Mouse (Mus musculus) embryonic facial prominence, embryonic 10.5 days (tissue): ENCODE data around the gene Podn. TPM values are rescaled to one million over a fixed set of nuclear protein-coding genes. Genes with fewer than 3 reads are reported as not detected.

ENCODE experiments used
- DNase-seq: peaks from one replicate; pipeline ENCODE4 v3.0.0-alpha.2; 2017; ENCODE audit warnings: low spot score
- H3K27ac ChIP-seq: fragments of 300-500 bp; sonication (generic); replicated peaks from 2 replicates; pipeline ENCODE4 v1.5.1; 2016; ENCODE audit warnings: mild to moderate bottlenecking
- H3K27me3 ChIP-seq: fragments of 300-500 bp; sonication (generic); replicated peaks from 2 replicates; pipeline ENCODE4 v1.6.1; 2016; ENCODE audit warnings: low read depth, mild to moderate bottlenecking; ENCODE audit not compliant: poor library complexity, severe bottlenecking
- H3K36me3 ChIP-seq: fragments of 300-500 bp; sonication (generic); replicated peaks from 2 replicates; pipeline ENCODE4 v1.6.1; 2016; ENCODE audit warnings: mild to moderate bottlenecking, moderate library complexity
- H3K4me1 ChIP-seq: fragments of 300-500 bp; sonication (generic); 2 replicates; pipeline ENCODE4 v1.6.1; 2016
- H3K4me3 ChIP-seq: fragments of 300-500 bp; sonication (generic); 2 replicates; pipeline ENCODE4 v1.5.1; 2016; ENCODE audit warnings: mild to moderate bottlenecking, moderate library complexity
- H3K9me3 ChIP-seq: fragments of 300-500 bp; sonication (generic); 2 replicates; pipeline ENCODE4 v1.6.1; 2016; ENCODE audit warnings: mild to moderate bottlenecking
- WGBS: fragments of 180-500 bp; shearing (Covaris S2); methylation state at CpG from one replicate; pipeline ENCODE4 v1.1.7; 2016; 5-methylcytosine and 5-hydroxymethylcytosine counted together
- polyA plus RNA-seq: library from polyadenylated mRNA; unstranded; fragments of >200 nt; fragmentation: Nextera tagmentation; extraction: Ambion mirVana; gene quantifications from 2 replicates; pipeline ENCODE4 v1.2.1, GENCODE M21; 2016

Podn gene
- polyA plus RNA-seq, 1 experiment from 2014 or later = 0.05 TPM

DNA sequence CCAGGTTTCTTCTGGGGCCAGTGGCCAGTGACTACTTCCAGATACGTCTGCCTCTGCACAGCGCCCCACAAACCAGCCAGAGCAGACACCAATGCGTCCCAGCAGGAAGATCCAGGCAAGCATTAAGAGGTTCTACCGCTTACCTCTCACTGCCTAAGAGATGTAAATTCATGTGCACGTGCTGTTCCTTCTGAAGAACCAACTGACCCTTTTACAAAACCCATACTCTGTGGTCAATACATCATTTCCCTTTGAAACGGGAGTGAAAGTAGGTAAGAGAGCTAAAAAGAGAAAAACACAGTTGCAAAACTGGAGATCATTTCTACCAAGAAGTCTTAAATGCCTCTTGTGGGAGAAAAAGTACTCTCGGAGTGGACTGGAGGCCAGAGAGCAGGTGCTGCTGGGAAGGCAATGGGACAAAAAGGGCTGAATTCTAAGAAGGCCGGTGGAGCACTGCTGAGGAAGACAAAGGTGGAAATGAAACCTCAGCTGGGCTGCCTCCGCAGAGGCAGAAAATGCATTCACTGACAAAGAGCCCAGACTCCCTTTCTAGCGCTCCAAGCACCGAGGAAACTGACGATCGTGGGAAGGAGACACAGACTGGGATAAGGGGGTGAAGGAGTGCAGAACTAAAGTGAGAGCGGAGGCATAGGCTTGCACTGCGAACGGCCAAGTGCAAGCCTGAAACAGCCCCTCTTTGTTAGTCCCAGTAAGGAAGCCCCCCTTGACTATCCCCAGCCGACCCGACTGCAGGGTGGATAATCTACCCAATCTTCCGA lies 36.5 kb downstream of the Podn start:
- H3K36me3 ChIP-seq = peaks cover 83% of the 10 kb centered on the region
- no peaks in the 10 kb centered on the region for H3K27me3 ChIP-seq
- H3K4me1 ChIP-seq = peaks cover 3% of the 10 kb centered on the region; the same call in 1 of the 2 replicates
- 0 out of 2 replicates have a peak overlapping the region, but pooled peaks have one; percentile 36 for H3K27ac ChIP-seq
- 60% methylated on average over 19 of the region's 19 CpGs for WGBS
- H3K9me3 ChIP-seq = no peaks in the 10 kb centered on the region
- DNase-seq = no peak
- no peak overlapping the region for H3K4me3 ChIP-seq

DNA sequence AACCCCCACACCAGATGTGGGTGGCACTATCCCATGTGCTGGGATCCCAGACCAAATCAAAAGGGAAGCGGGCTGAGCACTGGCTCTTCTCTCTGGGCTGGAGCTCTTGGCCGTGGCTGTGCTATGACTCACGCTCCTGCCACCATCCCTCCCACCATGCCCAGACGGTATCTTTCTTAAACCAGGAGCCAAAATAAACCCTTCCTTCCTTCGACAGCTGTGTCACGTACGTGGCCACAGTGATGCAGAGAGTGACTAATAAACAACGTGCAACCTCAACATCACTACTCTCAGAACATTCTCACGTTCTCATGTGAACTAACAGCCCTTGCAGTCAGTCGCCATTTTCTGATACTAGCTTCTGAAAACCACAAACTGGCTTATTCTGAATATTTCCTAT lies 38.1 kb downstream of the Podn start:
- Histone ChIP-seq H3K36me3 (peaks cover 85% of the 10 kb centered on the region), H3K9me3 (no peaks in the 10 kb centered on the region), H3K27ac (no peak overlapping the region), H3K4me1 (peaks cover 3% of the 10 kb centered on the region; the same call in 1 of the 2 replicates), H3K27me3 (no peaks in the 10 kb centered on the region), H3K4me3 (no peak overlapping the region)
- no peak for DNase-seq
- 92% methylated on average over 10 of the region's 10 CpGs for WGBS

DNA sequence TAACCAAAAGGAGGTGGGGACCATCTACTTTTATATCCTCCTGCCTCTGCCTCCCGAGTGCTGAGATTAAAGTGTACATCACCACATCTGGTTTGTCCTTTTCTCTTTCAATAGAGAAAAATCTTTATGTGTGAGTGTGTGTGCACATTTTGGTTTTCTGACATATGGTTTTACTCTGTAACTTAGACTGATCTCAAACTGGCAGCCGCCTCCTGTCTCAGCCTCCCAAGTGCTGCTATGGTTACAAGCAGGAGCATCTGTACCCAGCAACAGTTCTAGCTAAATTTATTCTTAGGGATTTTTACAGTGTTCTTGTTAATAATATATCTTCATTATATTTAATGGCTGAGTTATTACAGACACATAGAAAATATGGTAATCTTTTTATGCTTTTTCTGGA lies 39.0 kb downstream of the Podn start:
- Histone ChIP-seq H3K4me1 (peaks cover 3% of the 10 kb centered on the region; the same call in 1 of the 2 replicates), H3K4me3 (no peak overlapping the region), H3K27ac (no peak overlapping the region), H3K36me3 (peaks cover 83% of the 10 kb centered on the region), H3K27me3 (no peaks in the 10 kb centered on the region), H3K9me3 (no peaks in the 10 kb centered on the region)
- WGBS = 88% methylated on average over 2 of the region's 2 CpGs
- DNase-seq = no peak

DNA sequence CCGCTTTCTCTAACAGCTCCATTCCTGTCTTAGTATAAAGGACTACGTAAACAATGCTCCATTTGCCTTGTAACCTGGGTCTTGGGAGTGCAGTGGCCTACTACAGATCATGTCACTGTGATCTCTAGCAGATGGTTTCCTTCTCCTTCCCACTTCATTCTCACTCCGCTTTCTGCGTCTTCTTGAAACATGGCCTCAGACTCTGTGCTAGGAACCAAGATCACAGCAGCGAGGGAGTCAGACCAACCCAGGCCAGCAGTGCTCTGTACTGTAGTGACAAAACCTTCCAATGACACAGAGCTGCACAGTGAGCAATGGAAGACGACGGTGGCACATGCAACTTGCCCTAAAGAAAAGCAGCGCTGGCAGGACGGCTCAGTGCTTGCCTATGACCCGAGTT lies 40.4 kb downstream of the Podn start:
- no peaks in the 10 kb centered on the region for H3K9me3 ChIP-seq
- no peak overlapping the region for H3K4me3 ChIP-seq
- H3K4me1 ChIP-seq = peaks cover 3% of the 10 kb centered on the region; the same call in 1 of the 2 replicates
- WGBS = 94% methylated on average over 10 of the region's 10 CpGs
- no peak overlapping the region for H3K27ac ChIP-seq
- peaks cover 84% of the 10 kb centered on the region for H3K36me3 ChIP-seq
- no peaks in the 10 kb centered on the region for H3K27me3 ChIP-seq
- no peak for DNase-seq

DNA sequence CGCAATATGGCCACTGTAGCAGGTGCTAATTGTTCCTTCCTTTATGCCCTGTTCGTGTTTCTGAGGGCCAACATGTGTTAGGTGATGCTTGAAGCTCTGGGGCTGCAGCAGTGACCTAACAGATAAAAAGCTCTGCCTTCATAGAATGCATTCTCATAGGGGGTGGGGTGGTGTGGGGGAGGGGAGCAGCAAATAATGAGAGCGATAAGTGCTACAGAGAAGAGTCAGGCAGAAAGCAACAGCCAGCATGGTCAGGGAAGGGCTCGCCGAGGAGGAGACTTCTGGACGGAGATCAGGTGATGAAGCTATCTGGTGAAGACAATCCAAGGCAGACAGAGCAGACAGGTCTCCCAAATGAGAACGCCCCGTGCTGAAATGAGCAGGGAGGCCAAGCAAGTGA lies 43.6 kb downstream of the Podn start:
- Histone ChIP-seq H3K27ac (no peak overlapping the region), H3K4me1 (no peaks in the 10 kb centered on the region), H3K27me3 (no peaks in the 10 kb centered on the region), H3K36me3 (peaks cover 88% of the 10 kb centered on the region), H3K4me3 (no peak overlapping the region), H3K9me3 (no peaks in the 10 kb centered on the region)
- 89% methylated on average over 8 of the region's 8 CpGs for WGBS
- no peak for DNase-seq

DNA sequence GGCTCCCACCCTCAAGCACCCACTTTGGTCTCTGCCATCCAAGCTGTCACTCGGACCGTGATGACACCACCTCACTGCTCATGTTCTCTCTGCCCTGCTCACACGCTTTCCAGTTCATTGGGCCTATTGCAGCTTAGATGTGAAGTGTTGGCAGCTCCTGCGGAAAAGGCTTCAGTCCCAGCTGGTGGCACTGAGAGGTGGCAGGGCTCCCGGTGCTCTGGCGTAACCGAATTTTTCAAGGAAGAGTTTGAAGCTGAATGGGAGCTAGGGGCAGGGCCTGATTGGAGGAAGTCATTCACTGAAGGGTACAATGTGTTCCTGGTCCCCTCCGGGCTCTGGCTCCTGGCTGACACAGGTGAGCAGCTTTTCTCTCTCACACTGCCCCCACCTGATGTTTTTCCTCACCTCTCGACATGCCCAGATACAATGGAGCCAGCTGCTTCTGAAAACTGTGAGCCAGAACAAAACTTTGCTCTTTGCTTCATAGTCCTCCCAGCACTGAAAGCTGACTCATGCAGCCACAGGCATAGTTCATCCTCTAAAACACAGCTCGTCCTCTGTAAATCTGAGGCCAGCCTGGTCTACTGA lies 44.5 kb downstream of the Podn start:
- Histone ChIP-seq H3K4me1 (no peaks in the 10 kb centered on the region), H3K9me3 (no peaks in the 10 kb centered on the region), H3K27ac (no peak overlapping the region), H3K27me3 (no peaks in the 10 kb centered on the region), H3K4me3 (no peak overlapping the region), H3K36me3 (peaks cover 90% of the 10 kb centered on the region)
- DNase-seq = no peak
- 84% methylated on average over 10 of the region's 10 CpGs for WGBS

DNA sequence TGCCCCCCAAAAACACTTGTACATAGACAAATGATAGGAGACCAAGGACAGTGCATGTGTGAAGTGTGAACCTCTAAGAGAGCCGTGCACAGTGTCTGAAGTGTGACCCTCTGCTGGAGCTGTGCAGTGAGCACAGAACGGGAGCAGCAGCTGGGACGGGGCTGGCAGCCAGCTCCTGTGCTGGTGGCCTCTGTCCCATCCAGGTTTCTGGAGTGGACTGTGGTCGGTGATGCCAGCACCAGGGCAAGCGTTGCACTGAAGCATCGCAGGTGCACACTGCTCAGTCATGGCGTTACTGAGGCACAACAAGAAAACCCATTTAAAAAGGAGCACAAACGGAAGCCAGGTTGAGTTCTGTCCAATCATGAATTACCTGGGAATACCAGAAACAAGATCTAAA lies 50.1 kb downstream of the Podn start:
- no peaks in the 10 kb centered on the region for H3K27me3 ChIP-seq
- H3K27ac ChIP-seq = no peak overlapping the region
- peaks cover 78% of the 10 kb centered on the region for H3K36me3 ChIP-seq
- H3K4me1 ChIP-seq = peaks cover 3% of the 10 kb centered on the region; the same call in 1 of the 2 replicates
- no peak for DNase-seq
- no peak overlapping the region for H3K4me3 ChIP-seq
- H3K9me3 ChIP-seq = no peaks in the 10 kb centered on the region
- WGBS = 89% methylated on average over 8 of the region's 8 CpGs

DNA sequence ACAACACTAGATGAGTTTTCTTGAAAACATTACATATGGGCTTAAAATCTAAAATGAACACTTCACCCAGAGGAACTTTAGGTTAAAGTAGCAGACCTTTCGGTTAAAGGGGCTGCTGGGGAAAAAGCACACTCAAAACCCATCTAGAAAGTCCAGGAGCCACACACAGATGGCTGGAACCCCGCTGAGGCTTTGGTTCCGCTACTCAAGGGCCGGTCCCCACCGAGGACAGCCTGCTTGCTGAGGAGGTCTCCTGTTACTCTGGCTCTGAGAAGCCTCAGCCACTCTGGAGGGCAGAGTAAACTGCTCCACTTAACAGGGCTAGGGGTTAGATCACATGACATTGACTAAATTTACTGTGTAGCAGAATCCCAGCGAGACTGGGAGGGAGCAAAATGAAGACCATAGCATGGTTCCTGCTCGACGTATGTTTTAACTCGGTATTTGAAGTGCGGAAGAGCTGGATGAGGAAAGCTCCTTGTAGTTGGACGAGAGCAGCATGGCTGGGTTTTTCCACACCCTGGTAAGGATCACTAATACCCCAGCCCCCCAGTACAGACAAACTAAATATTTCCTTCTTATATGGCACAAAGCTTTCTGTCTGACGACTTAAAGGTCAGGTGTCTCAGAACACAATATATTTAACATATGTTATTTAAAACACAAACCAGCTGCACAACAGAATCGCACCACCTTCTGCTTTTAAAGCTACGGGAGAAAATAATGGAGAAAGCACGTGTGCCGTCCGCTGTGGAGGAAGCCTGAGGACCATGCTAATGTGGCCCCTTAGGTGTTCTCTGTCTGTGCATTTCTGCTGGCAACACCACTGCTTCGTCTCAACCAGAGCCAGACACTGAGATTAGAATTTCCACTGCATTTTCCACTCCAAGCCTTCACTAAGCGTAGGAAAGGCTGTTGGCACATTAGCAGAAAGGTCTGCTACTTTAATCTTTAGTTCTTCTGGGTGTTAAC lies 50.8 kb downstream of the Podn start:
- no peak for DNase-seq
- no peaks in the 10 kb centered on the region for H3K27me3 ChIP-seq

DNA sequence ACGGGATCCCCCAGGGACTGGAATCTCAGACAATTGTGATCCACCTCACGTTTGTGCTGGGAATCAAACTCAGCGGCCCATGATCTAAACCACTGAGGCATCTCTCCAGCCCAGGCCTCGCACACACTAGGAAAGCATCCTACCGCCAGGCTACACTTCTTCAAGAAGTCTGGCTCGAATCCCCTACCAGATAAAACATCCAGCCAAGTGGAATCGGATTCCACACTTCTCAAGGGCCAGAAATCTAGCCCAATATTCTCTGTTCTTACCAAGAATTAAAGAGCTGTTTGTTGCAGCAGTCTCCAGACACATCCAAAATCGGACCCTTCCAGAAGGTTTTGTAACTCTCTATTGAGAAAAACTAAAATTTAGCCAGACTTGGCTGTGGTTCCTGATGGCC lies 59.2 kb downstream of the Podn start:
- peaks cover 24% of the 10 kb centered on the region for H3K27me3 ChIP-seq
- no peaks in the 10 kb centered on the region for H3K9me3 ChIP-seq
- DNase-seq = no peak
- 82% methylated on average over 8 of the region's 8 CpGs for WGBS
- H3K36me3 ChIP-seq = peaks cover 4% of the 10 kb centered on the region
- no peak overlapping the region for H3K27ac ChIP-seq
- H3K4me1 ChIP-seq = peaks cover 14% of the 10 kb centered on the region
- no peak overlapping the region for H3K4me3 ChIP-seq

More for the DNA sequence above, 50.8 kb downstream of the Podn start:
- Histone ChIP-seq H3K4me3 (no peak overlapping the region), H3K27ac (no peak overlapping the region), H3K4me1 (peaks cover 3% of the 10 kb centered on the region; the same call in 1 of the 2 replicates), H3K9me3 (no peaks in the 10 kb centered on the region), H3K36me3 (peaks cover 71% of the 10 kb centered on the region)
- WGBS = 69% methylated on average over 19 of the region's 19 CpGs

DNA sequence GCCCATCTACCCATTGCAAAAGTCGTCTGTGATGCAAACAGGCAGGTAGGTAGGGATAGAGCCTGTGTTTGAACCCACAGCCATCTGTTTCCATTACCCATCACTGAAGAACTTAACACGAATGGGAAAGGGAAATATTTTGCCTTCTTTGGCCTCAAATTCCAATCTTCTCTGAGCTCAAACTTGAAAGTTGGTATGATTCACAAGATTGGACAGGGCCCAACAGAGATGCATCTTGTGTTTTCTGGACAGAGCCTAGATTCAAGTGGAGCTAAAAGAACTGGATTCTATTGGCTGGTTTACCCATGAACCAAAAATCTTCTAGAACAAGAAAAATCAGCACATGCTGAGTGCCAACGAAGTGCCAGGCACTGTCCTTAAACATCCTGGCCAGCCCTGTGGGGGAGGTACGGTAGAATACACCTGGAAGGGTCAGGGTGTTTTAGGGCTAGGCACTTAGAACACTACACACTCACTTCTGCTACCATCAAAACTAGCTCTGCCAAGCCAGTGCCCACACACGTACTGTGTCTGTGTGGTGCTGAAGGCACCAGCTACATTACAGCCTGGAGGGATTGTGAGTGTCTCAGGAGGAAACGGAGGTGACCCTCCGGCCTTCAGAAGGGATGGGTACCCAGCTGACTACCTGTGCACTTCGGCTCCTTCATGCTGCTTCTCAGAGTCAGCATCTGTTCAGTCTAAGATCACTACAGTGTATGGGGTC lies 63.0 kb downstream of the Podn start:
- WGBS = 79% methylated on average over 8 of the region's 8 CpGs

DNA sequence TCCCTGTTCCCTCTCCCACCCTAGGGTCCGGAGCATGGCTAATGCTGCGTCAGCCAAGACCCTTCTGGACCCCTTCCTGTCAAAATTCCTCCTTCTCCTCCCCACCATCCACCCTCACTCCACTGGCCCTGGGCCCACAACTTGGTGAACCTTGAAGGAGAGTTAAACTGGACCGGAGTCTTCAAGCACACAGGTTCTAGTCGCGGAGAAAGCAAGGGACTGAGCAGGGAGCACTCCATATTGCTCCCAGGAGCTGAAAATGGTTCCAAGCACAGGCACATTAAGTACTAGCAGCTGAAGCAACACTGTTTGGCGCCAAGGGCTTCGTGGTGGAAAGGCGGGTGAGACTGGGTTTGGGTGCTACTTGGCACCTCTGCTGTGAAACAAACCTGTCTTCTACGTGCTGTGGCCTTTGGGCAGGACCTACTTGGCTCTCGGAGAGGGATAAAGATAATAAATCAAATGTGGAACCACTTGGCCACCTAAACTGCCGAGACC lies 63.8 kb downstream of the Podn start:
- H3K36me3 ChIP-seq = no peaks in the 10 kb centered on the region
- DNase-seq = peak; percentile 34
- 31% methylated on average over 11 of the region's 11 CpGs for WGBS
- H3K27me3 ChIP-seq = peaks cover 71% of the 10 kb centered on the region
- H3K27ac ChIP-seq = peak overlapping the region; percentile 52
- H3K4me3 ChIP-seq = peak overlapping the region; percentile 76
- H3K4me1 ChIP-seq = peaks cover 29% of the 10 kb centered on the region
- no peaks in the 10 kb centered on the region for H3K9me3 ChIP-seq

More for the DNA sequence above, 63.0 kb downstream of the Podn start:
- Histone ChIP-seq H3K27ac (no peak overlapping the region), H3K36me3 (no peaks in the 10 kb centered on the region), H3K4me3 (no peak overlapping the region), H3K9me3 (no peaks in the 10 kb centered on the region), H3K4me1 (peaks cover 25% of the 10 kb centered on the region), H3K27me3 (peaks cover 63% of the 10 kb centered on the region)
- DNase-seq = no peak
